Mouse (Mus musculus) intestine, embryonic 15.5 days (tissue): Measurements from ENCODE around the gene Cacybp. TPM values are rescaled to one million over a fixed set of nuclear protein-coding genes. Genes with fewer than 3 reads are reported as not detected.
A peak's percentile ranks its signal among the peaks of the same experiment; 100 is the strongest.

Experiments used
- ATAC-seq: fragments of 200-750 bp; cut with Nextera tagmentation; 2 replicates; pipeline ENCODE4 v1.8.0; 2017; ENCODE audit warnings: moderate TSS enrichment, moderate library complexity
- H3K27ac ChIP-seq: fragments of 300-500 bp; sonication (generic); 2 replicates; pipeline ENCODE4 v1.5.1; 2015; ENCODE audit warnings: mild to moderate bottlenecking, inconsistent platforms
- H3K27me3 ChIP-seq: fragments of 300-500 bp; sonication (generic); replicated peaks from 2 replicates; pipeline ENCODE4 v1.6.1; 2015; ENCODE audit warnings: inconsistent platforms
- H3K36me3 ChIP-seq: fragments of 300-500 bp; sonication (generic); 2 replicates; pipeline ENCODE4 v1.6.1; 2015; ENCODE audit warnings: inconsistent platforms
- H3K4me1 ChIP-seq: fragments of 300-500 bp; sonication (generic); replicated peaks from 2 replicates; pipeline ENCODE4 v1.6.1; 2015; ENCODE audit warnings: inconsistent platforms
- H3K4me2 ChIP-seq: fragments of 300-500 bp; sonication (generic); replicated peaks from 2 replicates; pipeline ENCODE4 v1.6.1; 2015; ENCODE audit warnings: mild to moderate bottlenecking, inconsistent platforms
- H3K4me3 ChIP-seq: fragments of 300-500 bp; sonication (generic); replicated peaks from 2 replicates; pipeline ENCODE4 v1.5.1; 2015; ENCODE audit warnings: inconsistent platforms
- H3K9ac ChIP-seq: fragments of 300-500 bp; sonication (generic); 2 replicates; pipeline ENCODE4 v1.6.1; 2015; ENCODE audit warnings: inconsistent platforms
- H3K9me3 ChIP-seq: fragments of 300-500 bp; sonication (generic); 2 replicates; pipeline ENCODE4 v1.6.1; 2016; ENCODE audit warnings: inconsistent platforms
- WGBS: fragments of 180-500 bp; shearing (Covaris S2); methylation state at CpG from one replicate; pipeline ENCODE4 v1.1.7; 2015; 5-methylcytosine and 5-hydroxymethylcytosine counted together
- polyA plus RNA-seq: library from polyadenylated mRNA; unstranded; fragments of >200 nt; fragmentation: Nextera tagmentation; extraction: Ambion mirVana; gene quantifications from 2 replicates; pipeline ENCODE4 v1.2.1, GENCODE M21; 2015

The Cacybp gene
- 199 and 235 TPM in 2 replicates for polyA plus RNA-seq

GRCm38 (mm10) chr1:160212703-160213669 lies at the start of gene Cacybp:
Cacybp (minus strand) TSS chr1:160212875.
- Histone ChIP-seq H3K4me2 (peak within 1 kb of the TSS; percentile 65), H3K9ac (peak within 1 kb of the TSS; percentile 92), H3K4me1 (peaks cover 6% of the 10 kb centered on the region), H3K4me3 (peak within 1 kb of the TSS; percentile 88), H3K36me3 (no peaks in the 10 kb centered on the region), H3K9me3 (no peaks in the 10 kb centered on the region), H3K27ac (peak within 1 kb of the TSS; percentile 99), H3K27me3 (no peaks in the 10 kb centered on the region)
- under 1% methylated on average over 76 of the region's 76 CpGs for WGBS
- ATAC-seq: peak; percentile 99

- Histone ChIP-seq H3K4me1 (no peaks in the 10 kb centered on the region), H3K27me3 (no peaks in the 10 kb centered on the region), H3K4me2 (no peak overlapping the region), H3K9me3 (no peaks in the 10 kb centered on the region), H3K4me3 (no peak overlapping the region), H3K27ac (no peak overlapping the region), H3K9ac (no peak overlapping the region), H3K36me3 (no peaks in the 10 kb centered on the region)
- no peak for ATAC-seq
- WGBS: 57% methylated on average over 4 of the region's 4 CpGs
Measured at GRCm38 (mm10) chr1:160262415-160262814, 49.7 kb upstream of the Cacybp start.

- no peaks in the 10 kb centered on the region for H3K4me1 ChIP-seq
- no peak overlapping the region for H3K4me3 ChIP-seq
- no peaks in the 10 kb centered on the region for H3K36me3 ChIP-seq
- H3K27me3 ChIP-seq: no peaks in the 10 kb centered on the region
- no peaks in the 10 kb centered on the region for H3K9me3 ChIP-seq
- 71% methylated on average over 2 of the region's 2 CpGs for WGBS
- no peak overlapping the region for H3K27ac ChIP-seq
- ATAC-seq: no peak
- H3K9ac ChIP-seq: no peak overlapping the region
- no peak overlapping the region for H3K4me2 ChIP-seq
Measured at GRCm38 (mm10) chr1:160261849-160262248, 49.2 kb upstream of the Cacybp start.

- 82% methylated on average over 4 of the region's 4 CpGs for WGBS
- ATAC-seq: no peak
- Histone ChIP-seq H3K27ac (no peak overlapping the region), H3K9me3 (no peaks in the 10 kb centered on the region), H3K4me1 (no peaks in the 10 kb centered on the region), H3K4me3 (no peak overlapping the region), H3K9ac (no peak overlapping the region), H3K27me3 (no peaks in the 10 kb centered on the region), H3K36me3 (no peaks in the 10 kb centered on the region), H3K4me2 (no peak overlapping the region)
Measured at GRCm38 (mm10) chr1:160260605-160261004, 47.9 kb upstream of the Cacybp start.

GRCm38 (mm10) chr1:160259884-160260283 lies 47.2 kb upstream of the Cacybp start:
- peak; percentile 76 for ATAC-seq
- H3K4me3 ChIP-seq: no peak overlapping the region
- no peaks in the 10 kb centered on the region for H3K36me3 ChIP-seq
- no peaks in the 10 kb centered on the region for H3K27me3 ChIP-seq
- no peak overlapping the region for H3K9ac ChIP-seq
- no peaks in the 10 kb centered on the region for H3K4me1 ChIP-seq
- H3K9me3 ChIP-seq: no peaks in the 10 kb centered on the region
- no peak overlapping the region for H3K4me2 ChIP-seq
- no peak overlapping the region for H3K27ac ChIP-seq
- WGBS: 37% methylated on average over 7 of the region's 7 CpGs

GRCm38 (mm10) chr1:160253108-160253507 lies 40.4 kb upstream of the Cacybp start:
- Histone ChIP-seq H3K4me3 (no peak overlapping the region), H3K4me1 (no peaks in the 10 kb centered on the region), H3K9ac (no peak overlapping the region), H3K27ac (no peak overlapping the region), H3K36me3 (no peaks in the 10 kb centered on the region), H3K27me3 (no peaks in the 10 kb centered on the region), H3K4me2 (no peak overlapping the region), H3K9me3 (no peaks in the 10 kb centered on the region)
- no peak for ATAC-seq
- WGBS: 85% methylated on average over 2 of the region's 2 CpGs

- Histone ChIP-seq H3K27ac (no peak overlapping the region), H3K9ac (no peak overlapping the region), H3K9me3 (no peaks in the 10 kb centered on the region), H3K4me1 (no peaks in the 10 kb centered on the region), H3K27me3 (no peaks in the 10 kb centered on the region), H3K4me2 (no peak overlapping the region), H3K4me3 (no peak overlapping the region), H3K36me3 (no peaks in the 10 kb centered on the region)
- no peak for ATAC-seq
- 68% methylated on average over 5 of the region's 5 CpGs for WGBS
Measured at GRCm38 (mm10) chr1:160251388-160252007, 38.8 kb upstream of the Cacybp start.

GRCm38 (mm10) chr1:160250782-160251181 lies 38.1 kb upstream of the Cacybp start:
- H3K9ac ChIP-seq: no peak overlapping the region
- no peak overlapping the region for H3K27ac ChIP-seq
- H3K4me1 ChIP-seq: no peaks in the 10 kb centered on the region
- no peak for ATAC-seq
- H3K9me3 ChIP-seq: no peaks in the 10 kb centered on the region
- no peaks in the 10 kb centered on the region for H3K27me3 ChIP-seq
- H3K36me3 ChIP-seq: no peaks in the 10 kb centered on the region
- no peak overlapping the region for H3K4me2 ChIP-seq
- no peak overlapping the region for H3K4me3 ChIP-seq
- WGBS: 59% methylated on average over 4 of the region's 4 CpGs

GRCm38 (mm10) chr1:160249786-160250185 lies 37.1 kb upstream of the Cacybp start:
- no peak for ATAC-seq
- Histone ChIP-seq H3K9me3 (no peaks in the 10 kb centered on the region), H3K4me2 (no peak overlapping the region), H3K27ac (no peak overlapping the region), H3K4me1 (no peaks in the 10 kb centered on the region), H3K9ac (no peak overlapping the region), H3K4me3 (no peak overlapping the region), H3K36me3 (no peaks in the 10 kb centered on the region), H3K27me3 (no peaks in the 10 kb centered on the region)
- 70% methylated on average over 3 of the region's 3 CpGs for WGBS

GRCm38 (mm10) chr1:160247473-160247872 lies 34.8 kb upstream of the Cacybp start:
- Histone ChIP-seq H3K4me1 (no peaks in the 10 kb centered on the region), H3K27me3 (no peaks in the 10 kb centered on the region), H3K36me3 (no peaks in the 10 kb centered on the region), H3K4me2 (no peak overlapping the region), H3K27ac (no peak overlapping the region), H3K9ac (no peak overlapping the region), H3K9me3 (no peaks in the 10 kb centered on the region), H3K4me3 (no peak overlapping the region)
- WGBS: 81% methylated on average over 9 of the region's 9 CpGs
- no peak for ATAC-seq

GRCm38 (mm10) chr1:160246844-160247243 lies 34.2 kb upstream of the Cacybp start:
- WGBS: 70% methylated on average over 4 of the region's 4 CpGs
- Histone ChIP-seq H3K4me3 (no peak overlapping the region), H3K9ac (no peak overlapping the region), H3K27ac (no peak overlapping the region), H3K4me2 (no peak overlapping the region), H3K4me1 (no peaks in the 10 kb centered on the region), H3K9me3 (no peaks in the 10 kb centered on the region), H3K36me3 (no peaks in the 10 kb centered on the region), H3K27me3 (no peaks in the 10 kb centered on the region)
- no peak for ATAC-seq

GRCm38 (mm10) chr1:160245954-160246353 lies 33.3 kb upstream of the Cacybp start:
- ATAC-seq: no peak
- Histone ChIP-seq H3K4me1 (no peaks in the 10 kb centered on the region), H3K9ac (no peak overlapping the region), H3K27ac (no peak overlapping the region), H3K4me3 (no peak overlapping the region), H3K36me3 (no peaks in the 10 kb centered on the region), H3K9me3 (no peaks in the 10 kb centered on the region), H3K4me2 (no peak overlapping the region), H3K27me3 (no peaks in the 10 kb centered on the region)
- 81% methylated on average over 2 of the region's 2 CpGs for WGBS
